Mouse (Mus musculus) thymus, postnatal 0 days (tissue): ENCODE measurements around the gene Olfr513. TPM values are rescaled to one million over a fixed set of nuclear protein-coding genes. Genes with fewer than 3 reads are reported as not detected.

Experiments used
- DNase-seq: peaks from one replicate; pipeline ENCODE4 v3.0.0-alpha.2; 2015; ENCODE audit warnings: low spot score
- polyA plus RNA-seq: library from polyadenylated mRNA; unstranded; fragments of >200 nt; fragmentation: Nextera tagmentation; extraction: Ambion mirVana; gene quantifications from 2 replicates; pipeline ENCODE4 v1.2.1, GENCODE M21; 2015

Gene Olfr513
- polyA plus RNA-seq, result not detected in 2 replicates

GRCm38 (mm10) chr7:108750673-108751072 is at the start of gene Olfr513:
Gene Olfr513, plus strand, starts transcription at chr7:108750973.
- DNase-seq, result no peak

DNA sequence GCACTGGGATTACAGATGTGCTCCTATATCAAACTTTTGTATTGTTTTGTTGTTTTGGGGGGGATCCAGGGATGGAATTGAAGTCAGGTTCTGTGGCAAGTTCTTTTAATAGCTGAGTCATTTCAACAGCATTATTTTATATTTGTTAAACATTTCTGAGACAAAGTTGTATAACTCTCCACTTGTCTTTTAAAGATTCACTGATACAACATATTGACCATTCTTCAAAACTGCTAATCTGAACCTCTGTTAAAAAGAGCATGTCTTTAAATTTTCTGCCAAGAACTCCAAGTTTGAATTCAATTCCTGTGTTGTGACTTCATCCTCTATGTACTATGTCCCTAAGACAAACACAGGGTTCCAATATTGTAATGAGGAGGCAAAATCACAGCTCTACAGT is 37.8 kb upstream of the Olfr513 start, which contains the start of gene Olfr512:
Olfr512 (plus strand) TSS at position 301 of the 400 bp plus-strand sequence.
- DNase-seq, result no peak

DNA sequence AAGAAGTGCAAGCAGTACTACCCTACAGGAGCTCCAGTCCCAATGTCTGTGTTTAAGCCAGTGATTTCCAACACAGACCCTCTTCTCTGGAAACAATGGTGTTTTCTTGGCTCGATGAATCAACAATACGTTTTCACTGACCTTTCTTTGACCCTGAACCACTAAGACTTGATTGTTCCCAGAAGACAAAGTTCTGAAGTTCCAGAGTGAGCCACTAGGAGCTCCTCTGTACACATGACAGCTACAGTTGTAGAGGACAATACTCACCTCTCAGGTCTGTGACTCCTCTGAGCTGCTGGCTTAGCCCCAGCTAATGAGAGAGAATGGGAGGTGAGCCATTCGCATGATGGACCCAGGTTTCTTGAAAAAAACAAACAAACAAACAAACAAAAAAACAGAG is 9.6 kb downstream of the Olfr513 start:
- no peak for DNase-seq

DNA sequence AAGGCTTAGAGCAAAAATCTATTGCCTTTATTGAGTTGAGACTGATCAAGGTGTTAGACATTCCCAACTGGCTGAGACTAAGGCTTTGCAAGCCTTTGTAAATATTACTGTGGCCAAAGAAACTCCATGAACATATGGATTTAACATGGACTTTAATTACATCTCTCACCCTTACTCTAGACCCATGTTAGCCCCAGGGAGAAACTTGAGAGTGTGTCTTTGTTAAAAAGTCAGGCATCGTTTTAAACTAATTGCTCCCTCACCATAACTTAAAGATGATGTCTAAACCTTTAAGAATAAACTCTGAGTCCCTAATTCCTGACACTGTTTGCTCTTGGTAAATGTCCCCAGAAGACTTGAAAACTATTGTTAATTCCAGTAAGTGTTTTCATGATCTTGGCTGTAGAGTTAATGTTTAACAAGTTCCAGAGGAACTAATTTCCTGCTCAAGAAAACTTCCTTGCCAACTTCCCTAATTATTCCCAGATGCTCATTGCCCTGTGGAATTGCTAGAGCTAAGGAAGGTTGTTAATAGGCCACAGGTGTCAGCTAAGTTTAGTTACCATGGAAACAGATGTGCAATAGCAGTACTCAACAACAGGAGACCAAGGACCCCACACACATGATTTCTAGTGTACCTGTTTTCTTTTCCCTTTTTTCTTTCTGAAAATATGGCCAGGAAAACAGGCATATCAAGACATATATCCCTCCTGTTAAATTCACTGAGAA is 46.6 kb downstream of the Olfr513 start:
- DNase-seq, result no peak

Other genes starting within 250 kb of the Olfr513 start
- gene Olfr502, start 225.9 kb upstream of the Olfr513 start, polyA plus RNA-seq, result not detected in 2 replicates
- not detected in 2 replicates for gene Olfr503, start 206.4 kb upstream of the Olfr513 start, polyA plus RNA-seq
- not detected in 2 replicates for gene Olfr504, start 185.2 kb upstream of the Olfr513 start, polyA plus RNA-seq
- not detected in 2 replicates for gene Olfr506, start 140.2 kb upstream of the Olfr513 start, polyA plus RNA-seq
- not detected in 2 replicates for gene Olfr507, start 129.2 kb upstream of the Olfr513 start, polyA plus RNA-seq
- gene Olfr508, start 121.0 kb upstream of the Olfr513 start, polyA plus RNA-seq, result not detected in 2 replicates
- gene Olfr509, start 99.1 kb upstream of the Olfr513 start, polyA plus RNA-seq, result not detected in 2 replicates
- gene Olfr510, start 84.6 kb upstream of the Olfr513 start, polyA plus RNA-seq, result not detected in 2 replicates
- gene Olfr512, start 37.7 kb upstream of the Olfr513 start, polyA plus RNA-seq, result not detected in 2 replicates
- gene Olfr514, start 75.0 kb downstream of the Olfr513 start, polyA plus RNA-seq, result not detected in 2 replicates
- gene Olfr516, start 99.6 kb downstream of the Olfr513 start, polyA plus RNA-seq, result not detected in 2 replicates
- gene Olfr517, start 121.4 kb downstream of the Olfr513 start, polyA plus RNA-seq, result not detected in 2 replicates
- not detected in 2 replicates for gene Olfr518, start 134.0 kb downstream of the Olfr513 start, polyA plus RNA-seq
- gene Olfr519, start 143.4 kb downstream of the Olfr513 start, polyA plus RNA-seq, result not detected in 2 replicates
- 0.04 and 0.13 TPM in 2 replicates for gene Nlrp10, start 179.2 kb downstream of the Olfr513 start, polyA plus RNA-seq
- 97.7 and 111 TPM in 2 replicates for gene Eif3f, start 183.4 kb downstream of the Olfr513 start, polyA plus RNA-seq
- gene Tub, start 199.4 kb downstream of the Olfr513 start, polyA plus RNA-seq, result 0.05 and 0.06 TPM in 2 replicates